Mouse (Mus musculus) midbrain, embryonic 12.5 days (tissue): ENCODE results near the gene Clmn. TPM values are rescaled to one million over a fixed set of nuclear protein-coding genes. Genes with fewer than 3 reads are reported as not detected.

ENCODE experiments used
- ATAC-seq: fragments of 200-750 bp; cut with Nextera tagmentation; 2 replicates; pipeline ENCODE4 v1.8.0; 2017; ENCODE audit warnings: low read depth, moderate TSS enrichment, moderate library complexity; ENCODE audit not compliant: low FRiP score
- H3K27ac ChIP-seq: fragments of 300-500 bp; sonication (generic); replicated peaks from 2 replicates; pipeline ENCODE4 v1.5.1; 2016; ENCODE audit warnings: mild to moderate bottlenecking
- H3K27me3 ChIP-seq: fragments of 300-500 bp; sonication (generic); 2 replicates; pipeline ENCODE4 v1.6.1; 2016; ENCODE audit warnings: mild to moderate bottlenecking
- H3K36me3 ChIP-seq: fragments of 300-500 bp; sonication (generic); 2 replicates; pipeline ENCODE4 v1.6.1; 2016
- H3K4me1 ChIP-seq: fragments of 300-500 bp; sonication (generic); 2 replicates; pipeline ENCODE4 v1.6.1; 2016
- H3K4me2 ChIP-seq: fragments of 300-500 bp; sonication (generic); replicated peaks from 2 replicates; pipeline ENCODE4 v1.6.1; 2016; ENCODE audit warnings: mild to moderate bottlenecking, moderate library complexity
- H3K4me3 ChIP-seq: fragments of 300-500 bp; sonication (generic); 2 replicates; pipeline ENCODE4 v1.5.1; 2016; ENCODE audit warnings: mild to moderate bottlenecking
- H3K9ac ChIP-seq: fragments of 300-500 bp; sonication (generic); replicated peaks from 2 replicates; pipeline ENCODE4 v1.6.1; 2016; ENCODE audit warnings: mild to moderate bottlenecking, moderate library complexity
- H3K9me3 ChIP-seq: fragments of 300-500 bp; sonication (generic); 2 replicates; pipeline ENCODE4 v1.6.1; 2016; ENCODE audit warnings: mild to moderate bottlenecking
- WGBS: fragments of 180-500 bp; shearing (Covaris S2); methylation state at CpG from one replicate; pipeline ENCODE4 v1.1.7; 2016; 5-methylcytosine and 5-hydroxymethylcytosine counted together
- polyA plus RNA-seq: library from polyadenylated mRNA; unstranded; fragments of >200 nt; fragmentation: Nextera tagmentation; extraction: Ambion mirVana; gene quantifications from 2 replicates; pipeline ENCODE4 v1.2.1, GENCODE M21; 2016

Clmn gene
- polyA plus RNA-seq, 1 experiment from 2014 or later: 2.5 TPM

GRCm38 (mm10) chr12:104899161-104899560 is 34.3 kb upstream of the Clmn start:
- Histone ChIP-seq H3K4me3 (no peak overlapping the region), H3K36me3 (no peaks in the 10 kb centered on the region), H3K9me3 (no peaks in the 10 kb centered on the region), H3K27ac (no peak overlapping the region), H3K9ac (no peak overlapping the region), H3K4me2 (no peak overlapping the region), H3K27me3 (peaks cover 16% of the 10 kb centered on the region), H3K4me1 (peaks cover 24% of the 10 kb centered on the region)
- WGBS: 70% methylated on average over 11 of the region's 11 CpGs
- no peak for ATAC-seq

- ATAC-seq: no peak
- Histone ChIP-seq H3K27ac (no peak overlapping the region), H3K27me3 (peaks cover 13% of the 10 kb centered on the region), H3K4me3 (no peak overlapping the region), H3K4me1 (peaks cover 24% of the 10 kb centered on the region), H3K4me2 (no peak overlapping the region), H3K9ac (no peak overlapping the region), H3K9me3 (no peaks in the 10 kb centered on the region), H3K36me3 (no peaks in the 10 kb centered on the region)
- 77% methylated on average over 9 of the region's 9 CpGs for WGBS
Observed at GRCm38 (mm10) chr12:104898718-104899117, 33.8 kb upstream of the Clmn start.

- H3K27ac ChIP-seq: peak overlapping the region; percentile 42; the same call in 1 of the 2 replicates
Observed at GRCm38 (mm10) chr12:104897051-104897618, 32.3 kb upstream of the Clmn start.

GRCm38 (mm10) chr12:104896640-104897039 is 31.8 kb upstream of the Clmn start:
- Histone ChIP-seq H3K4me2 (no peak overlapping the region), H3K27me3 (peaks cover 13% of the 10 kb centered on the region), H3K9me3 (no peaks in the 10 kb centered on the region), H3K4me1 (peaks cover 23% of the 10 kb centered on the region), H3K36me3 (no peaks in the 10 kb centered on the region), H3K4me3 (no peak overlapping the region), H3K27ac (peak overlapping the region; percentile 42; the same call in 1 of the 2 replicates), H3K9ac (no peak overlapping the region)
- WGBS: 41% methylated on average over 16 of the region's 16 CpGs
- no peak for ATAC-seq

More at GRCm38 (mm10) chr12:104897051-104897618, 32.3 kb upstream of the Clmn start:
- Histone ChIP-seq H3K4me2 (no peak overlapping the region), H3K4me3 (no peak overlapping the region), H3K27me3 (peaks cover 13% of the 10 kb centered on the region), H3K9me3 (no peaks in the 10 kb centered on the region), H3K9ac (no peak overlapping the region), H3K36me3 (no peaks in the 10 kb centered on the region), H3K4me1 (peaks cover 24% of the 10 kb centered on the region)
- ATAC-seq: no peak
- WGBS: 58% methylated on average over 8 of the region's 8 CpGs

GRCm38 (mm10) chr12:104892245-104892644 is 27.4 kb upstream of the Clmn start:
- ATAC-seq: no peak
- 89% methylated on average over 3 of the region's 3 CpGs for WGBS
- H3K27ac ChIP-seq: no peak overlapping the region
- no peak overlapping the region for H3K4me3 ChIP-seq
- no peaks in the 10 kb centered on the region; the same call in 1 of the 2 replicates for H3K27me3 ChIP-seq
- H3K9me3 ChIP-seq: no peaks in the 10 kb centered on the region
- no peak overlapping the region for H3K4me2 ChIP-seq
- H3K4me1 ChIP-seq: peaks cover 13% of the 10 kb centered on the region
- H3K36me3 ChIP-seq: no peaks in the 10 kb centered on the region
- no peak overlapping the region for H3K9ac ChIP-seq

- Histone ChIP-seq H3K4me1 (no peaks in the 10 kb centered on the region), H3K36me3 (no peaks in the 10 kb centered on the region), H3K9ac (no peak overlapping the region), H3K4me2 (no peak overlapping the region), H3K4me3 (no peak overlapping the region), H3K27me3 (no peaks in the 10 kb centered on the region), H3K9me3 (no peaks in the 10 kb centered on the region), H3K27ac (no peak overlapping the region)
- 83% methylated on average over 8 of the region's 8 CpGs for WGBS
- no peak for ATAC-seq
Observed at GRCm38 (mm10) chr12:104890066-104890465, 25.2 kb upstream of the Clmn start.

- H3K9me3 ChIP-seq: no peaks in the 10 kb centered on the region
- H3K4me2 ChIP-seq: no peak overlapping the region
- H3K9ac ChIP-seq: no peak overlapping the region
- H3K27me3 ChIP-seq: 0 out of 2 replicates have a peak, but pooled peaks cover 3% of the 10 kb centered on the region
- WGBS: 87% methylated on average over 7 of the region's 7 CpGs
- no peak for ATAC-seq
- H3K27ac ChIP-seq: no peak overlapping the region
- H3K4me3 ChIP-seq: no peak overlapping the region
- 0 out of 2 replicates have a peak, but pooled peaks cover 4% of the 10 kb centered on the region for H3K4me1 ChIP-seq
- H3K36me3 ChIP-seq: no peaks in the 10 kb centered on the region
Observed at GRCm38 (mm10) chr12:104886104-104886503, 21.2 kb upstream of the Clmn start.

- H3K4me3 ChIP-seq: no peak overlapping the region
- WGBS: 73% methylated on average over 5 of the region's 5 CpGs
- no peak overlapping the region for H3K27ac ChIP-seq
- H3K4me2 ChIP-seq: no peak overlapping the region
- H3K4me1 ChIP-seq: peaks cover 14% of the 10 kb centered on the region
- H3K27me3 ChIP-seq: 0 out of 2 replicates have a peak, but pooled peaks cover 3% of the 10 kb centered on the region
- no peak for ATAC-seq
- H3K9me3 ChIP-seq: peaks cover 3% of the 10 kb centered on the region; the same call in 1 of the 2 replicates
- no peak overlapping the region for H3K9ac ChIP-seq
- H3K36me3 ChIP-seq: no peaks in the 10 kb centered on the region
Observed at GRCm38 (mm10) chr12:104882533-104882932, 17.7 kb upstream of the Clmn start.

- 53% methylated on average over 2 of the region's 2 CpGs for WGBS
- Histone ChIP-seq H3K4me2 (no peak overlapping the region), H3K36me3 (no peaks in the 10 kb centered on the region), H3K4me1 (peaks cover 14% of the 10 kb centered on the region), H3K4me3 (no peak overlapping the region), H3K9me3 (peaks cover 3% of the 10 kb centered on the region; the same call in 1 of the 2 replicates), H3K27ac (no peak overlapping the region), H3K9ac (no peak overlapping the region), H3K27me3 (0 out of 2 replicates have a peak, but pooled peaks cover 3% of the 10 kb centered on the region)
- ATAC-seq: no peak
Observed at GRCm38 (mm10) chr12:104882061-104882460, 17.2 kb upstream of the Clmn start.

GRCm38 (mm10) chr12:104881518-104882060 is 16.7 kb upstream of the Clmn start:
- Histone ChIP-seq H3K4me2 (no peak overlapping the region), H3K9ac (no peak overlapping the region), H3K4me3 (no peak overlapping the region), H3K9me3 (peaks cover 3% of the 10 kb centered on the region; the same call in 1 of the 2 replicates), H3K36me3 (no peaks in the 10 kb centered on the region), H3K27ac (no peak overlapping the region), H3K27me3 (0 out of 2 replicates have a peak, but pooled peaks cover 3% of the 10 kb centered on the region), H3K4me1 (peaks cover 14% of the 10 kb centered on the region)
- no peak for ATAC-seq
- WGBS: 85% methylated on average over 4 of the region's 4 CpGs

- peak; percentile 32; the same call in 1 of the 2 replicates for ATAC-seq
- Histone ChIP-seq H3K27ac (no peak overlapping the region), H3K36me3 (no peaks in the 10 kb centered on the region), H3K27me3 (0 out of 2 replicates have a peak, but pooled peaks cover 3% of the 10 kb centered on the region), H3K4me2 (no peak overlapping the region), H3K9me3 (peaks cover 3% of the 10 kb centered on the region; the same call in 1 of the 2 replicates), H3K4me1 (peaks cover 14% of the 10 kb centered on the region), H3K9ac (no peak overlapping the region), H3K4me3 (no peak overlapping the region)
- 71% methylated on average over 12 of the region's 12 CpGs for WGBS
Observed at GRCm38 (mm10) chr12:104880367-104880766, 15.5 kb upstream of the Clmn start.

GRCm38 (mm10) chr12:104879577-104879989 is 14.7 kb upstream of the Clmn start:
- Histone ChIP-seq H3K27ac (no peak overlapping the region), H3K4me3 (no peak overlapping the region), H3K36me3 (no peaks in the 10 kb centered on the region), H3K4me1 (peaks cover 14% of the 10 kb centered on the region), H3K9me3 (peaks cover 3% of the 10 kb centered on the region; the same call in 1 of the 2 replicates), H3K4me2 (no peak overlapping the region), H3K27me3 (peaks cover 5% of the 10 kb centered on the region; the same call in 1 of the 2 replicates), H3K9ac (no peak overlapping the region)
- WGBS: 63% methylated on average over 10 of the region's 10 CpGs
- no peak for ATAC-seq
